In the genomic region with DNA sequence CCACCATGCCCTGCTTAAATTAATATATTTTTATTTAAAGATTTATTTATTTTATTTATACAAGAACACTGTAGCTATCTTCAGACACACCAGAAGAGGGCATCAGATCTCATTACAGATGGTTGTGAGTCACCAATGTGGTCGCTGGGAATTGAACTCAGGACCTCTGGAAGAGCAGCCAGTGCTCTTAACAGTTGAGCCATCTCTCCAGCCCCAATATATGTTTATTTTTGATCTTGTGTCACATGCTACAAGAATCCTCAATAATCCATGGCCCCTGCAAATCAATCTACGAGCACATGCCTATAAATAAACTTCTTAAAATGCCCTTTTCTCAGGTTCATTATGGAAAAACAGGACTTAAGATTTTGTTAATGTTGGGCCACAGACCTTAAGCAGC, we compare ENCODE assay signal across 9 mouse cellular contexts. TPM values are rescaled to one million over a fixed set of nuclear protein-coding genes. Genes with fewer than 3 reads are reported as not detected.
DNase-seq lines count a peak whose midpoint lies in the region; ATAC-seq and TF ChIP-seq lines count a peak whose summit lies in the region.
"Had no signal": no experiment of that assay in that cellular context is flagged by ENCODE, and none has a peak within 500 bp of the region (broad histone marks: within the 10 kb centered on the region; RNA-seq: fewer than 3 reads in every experiment).

No protein-coding gene starts in this region.

- 89% methylated on average over 2 of the region's 2 CpGs for WGBS in heart, embryonic 10.5 days
- WGBS in heart, embryonic 12.5 days = 86% methylated on average over 2 of the region's 2 CpGs
- 95% methylated on average over 2 of the region's 2 CpGs for WGBS in midbrain, embryonic 10.5 days
- WGBS in midbrain, postnatal 0 days = 88% methylated on average over 2 of the region's 2 CpGs
- 94% methylated on average over 2 of the region's 2 CpGs for WGBS in limb, embryonic 10.5 days
- 89% methylated on average over 2 of the region's 2 CpGs for WGBS in neural tube, embryonic 14.5 days

- no peak for ATAC-seq in heart, embryonic 12.5 days (ENCODE audit: insufficient number of reproducible peaks, low FRiP score)
- ATAC-seq in midbrain, postnatal 0 days (ENCODE audit: low FRiP score) = no peak
- ATAC-seq in neural tube, embryonic 14.5 days (ENCODE audit: low read depth) = peak; percentile 20; the same call in 1 of the 2 replicates

- H3K4me1 ChIP-seq in heart, embryonic 10.5 days = peaks cover 8% of the 10 kb centered on the region; the same call in 1 of the 2 replicates
- peaks cover 8% of the 10 kb centered on the region for H3K4me1 ChIP-seq in heart, embryonic 12.5 days (replicated peaks)
- peaks cover 17% of the 10 kb centered on the region for H3K4me1 ChIP-seq in midbrain, embryonic 10.5 days
- H3K4me1 ChIP-seq in midbrain, postnatal 0 days (ENCODE audit: insufficient read depth, low read length) = peaks cover 4% of the 10 kb centered on the region
- peaks cover 7% of the 10 kb centered on the region; the same call in 1 of the 2 replicates for H3K4me1 ChIP-seq in limb, embryonic 10.5 days
- H3K4me1 ChIP-seq in neural tube, embryonic 14.5 days (ENCODE audit: control insufficient read depth, insufficient read depth, low read length) = peaks cover 4% of the 10 kb centered on the region

- no peaks in the 10 kb centered on the region for H3K9me3 ChIP-seq in heart, embryonic 10.5 days
- no peaks in the 10 kb centered on the region for H3K9me3 ChIP-seq in heart, embryonic 12.5 days (replicated peaks)
- H3K9me3 ChIP-seq in midbrain, embryonic 10.5 days (replicated peaks) = no peaks in the 10 kb centered on the region
- H3K9me3 ChIP-seq in midbrain, postnatal 0 days (ENCODE audit: low read length) = no peaks in the 10 kb centered on the region
- H3K9me3 ChIP-seq in limb, embryonic 10.5 days (replicated peaks) = no peaks in the 10 kb centered on the region
- no peaks in the 10 kb centered on the region for H3K9me3 ChIP-seq in neural tube, embryonic 14.5 days (ENCODE audit: control insufficient read depth, low read length)

- TF ChIP-seq CTCF in midbrain, postnatal 0 days (IDR thresholded peaks at IDR 0.05) = no peak; the same call in 1 of the 2 replicates

- H3K27ac ChIP-seq in heart, embryonic 10.5 days = peak overlapping the region; percentile 96; the same call in 1 of the 2 replicates
- H3K27ac ChIP-seq in heart, embryonic 12.5 days (ENCODE audit: poor library complexity, severe bottlenecking) = no peak overlapping the region
- peak overlapping the region; percentile 94 for H3K27ac ChIP-seq in midbrain, embryonic 10.5 days (replicated peaks)
- H3K27ac ChIP-seq in midbrain, postnatal 0 days (ENCODE audit: low read depth, low read length) = no peak overlapping the region
- peak overlapping the region; percentile 93; the same call in 1 of the 2 replicates for H3K27ac ChIP-seq in limb, embryonic 10.5 days
- no peak overlapping the region for H3K27ac ChIP-seq in neural tube, embryonic 14.5 days (ENCODE audit: low read depth, low read length)

- H3K36me3 ChIP-seq in heart, embryonic 10.5 days = peaks cover 13% of the 10 kb centered on the region
- H3K36me3 ChIP-seq in heart, embryonic 12.5 days = peaks cover 15% of the 10 kb centered on the region
- peaks cover 20% of the 10 kb centered on the region for H3K36me3 ChIP-seq in midbrain, embryonic 10.5 days
- H3K36me3 ChIP-seq in midbrain, postnatal 0 days (ENCODE audit: insufficient read depth, low read length) = 0 out of 2 replicates have a peak, but pooled peaks cover 3% of the 10 kb centered on the region
- peaks cover 23% of the 10 kb centered on the region for H3K36me3 ChIP-seq in limb, embryonic 10.5 days
- H3K36me3 ChIP-seq in neural tube, embryonic 14.5 days (ENCODE audit: control insufficient read depth, insufficient read depth, low read length) = no peaks in the 10 kb centered on the region

- peak overlapping the region; percentile 99 for H3K4me3 ChIP-seq in heart, embryonic 10.5 days
- H3K4me3 ChIP-seq in heart, embryonic 12.5 days = no peak overlapping the region
- H3K4me3 ChIP-seq in midbrain, embryonic 10.5 days = peak overlapping the region; percentile 81
- H3K4me3 ChIP-seq in midbrain, postnatal 0 days (ENCODE audit: low read depth, low read length) = no peak overlapping the region; the same call in 1 of the 2 replicates
- peak overlapping the region; percentile 99; the same call in 1 of the 2 replicates for H3K4me3 ChIP-seq in limb, embryonic 10.5 days
- H3K4me3 ChIP-seq in neural tube, embryonic 14.5 days (ENCODE audit: low read depth, low read length) = no peak overlapping the region

- H3K27me3 ChIP-seq in heart, embryonic 10.5 days (ENCODE audit: insufficient read depth, poor library complexity, severe bottlenecking) = no peaks in the 10 kb centered on the region
- no peaks in the 10 kb centered on the region for H3K27me3 ChIP-seq in heart, embryonic 12.5 days (replicated peaks)
- H3K27me3 ChIP-seq in midbrain, embryonic 10.5 days (ENCODE audit: low read depth, poor library complexity, severe bottlenecking) = no peaks in the 10 kb centered on the region
- H3K27me3 ChIP-seq in midbrain, postnatal 0 days (ENCODE audit: insufficient read depth, low read length) = no peaks in the 10 kb centered on the region
- H3K27me3 ChIP-seq in limb, embryonic 10.5 days (ENCODE audit: low read depth, poor library complexity, severe bottlenecking) = no peaks in the 10 kb centered on the region
- H3K27me3 ChIP-seq in neural tube, embryonic 14.5 days (ENCODE audit: control insufficient read depth, insufficient read depth, low read length) = no peaks in the 10 kb centered on the region
- H3K27me3 ChIP-seq: CH12.LX had no signal

- H3K4me2 ChIP-seq in heart, embryonic 12.5 days = no peak overlapping the region
- no peak overlapping the region for H3K4me2 ChIP-seq in midbrain, postnatal 0 days (ENCODE audit: low read depth, low read length, poor library complexity, severe bottlenecking)
- H3K4me2 ChIP-seq in neural tube, embryonic 14.5 days (ENCODE audit: low read depth, low read length) = no peak overlapping the region

- H3K9ac ChIP-seq in heart, embryonic 12.5 days = no peak overlapping the region
- no peak overlapping the region for H3K9ac ChIP-seq in midbrain, postnatal 0 days (replicated peaks; ENCODE audit: low read length, poor library complexity, severe bottlenecking)
- H3K9ac ChIP-seq in neural tube, embryonic 14.5 days (replicated peaks; ENCODE audit: low read depth, low read length) = no peak overlapping the region

- no peak for DNase-seq in heart, embryonic 10.5 days (ENCODE audit: low spot score)
- DNase-seq in midbrain, embryonic 10.5 days (ENCODE audit: low spot score) = no peak
- DNase-seq in midbrain, postnatal 0 days (ENCODE audit: low spot score) = no peak
- no peak for DNase-seq in limb, embryonic 10.5 days (ENCODE audit: low spot score)
- DNase-seq in adrenal gland, postnatal 4 days (ENCODE audit: low spot score in 2 of 2) = no peak
- no peak for DNase-seq in thymus, postnatal 0 days (ENCODE audit: low spot score)

RNA-seq across cellular contexts. Expression of a gene that starts 0.4 kb away (rescaled TPM):
- polyA plus RNA-seq in heart, embryonic 10.5 days (2016; fragmentation: Nextera tagmentation; extraction: Ambion mirVana) = 69.4 and 70.4 TPM in 2 replicates
- polyA plus RNA-seq in heart, embryonic 12.5 days (2016; fragmentation: Nextera tagmentation; extraction: Ambion mirVana) = 82.0 and 82.4 TPM in 2 replicates
- polyA plus RNA-seq in midbrain, embryonic 10.5 days (2016; fragmentation: Nextera tagmentation; extraction: Ambion mirVana) = 118 and 143 TPM in 2 replicates
- total RNA-seq in midbrain, postnatal 0 days (2014; rRNA removed) = 149 and 195 TPM in 2 replicates
- polyA plus RNA-seq in midbrain, postnatal 0 days (2015; fragmentation: Nextera tagmentation; extraction: Ambion mirVana) = 194 and 205 TPM in 2 replicates
- 83.3 and 95.3 TPM in 2 replicates for polyA plus RNA-seq in limb, embryonic 10.5 days (2016; fragmentation: Nextera tagmentation; extraction: Ambion mirVana)
- polyA plus RNA-seq in neural tube, embryonic 14.5 days (2014; fragmentation: Nextera tagmentation; extraction: Ambion mirVana) = 229 and 268 TPM in 2 replicates
- total RNA-seq in adrenal gland, postnatal 4 days (2021) = 100 to 1,000 TPM; 101 to 109 TPM
- 75.2 and 76.4 TPM in 2 replicates for polyA plus RNA-seq in thymus, postnatal 0 days (2015; fragmentation: Nextera tagmentation; extraction: Ambion mirVana)

Comparison
In these comparisons a context has a peak if more than half of its experiments do, and no peak if none do; other contexts are left out.
1. H3K27ac ChIP-seq: peak in heart, embryonic 10.5 days (single experiment), midbrain, embryonic 10.5 days (single experiment) and limb, embryonic 10.5 days (single experiment); none in heart, embryonic 12.5 days (single experiment), midbrain, postnatal 0 days (single experiment) and neural tube, embryonic 14.5 days (single experiment).
2. H3K4me3 ChIP-seq: peak in heart, embryonic 10.5 days (single experiment), midbrain, embryonic 10.5 days (single experiment) and limb, embryonic 10.5 days (single experiment); none in heart, embryonic 12.5 days (single experiment), midbrain, postnatal 0 days (single experiment) and neural tube, embryonic 14.5 days (single experiment).